Mouse (Mus musculus) G1E (cell line): ENCODE data around the gene Rdh11.

Experiments used
- CTCF ChIP-seq: IDR thresholded peaks from 2 replicates; pipeline ENCODE4 v1.5.1; 2012; ENCODE audit warnings: low read depth, low read length, inconsistent platforms, mixed read lengths
- GATA1 ChIP-seq: IDR thresholded peaks from 2 replicates; pipeline ENCODE4 v1.6.1; 2012; ENCODE audit warnings: borderline replicate concordance, low read length, inconsistent platforms, mixed read lengths
- POLR2AphosphoS5 ChIP-seq: IDR thresholded peaks from 2 replicates; pipeline ENCODE4 v1.6.1; 2012; ENCODE audit warnings: low read depth, low read length, inconsistent platforms; ENCODE audit not compliant: insufficient replicate concordance

- no peak for TF ChIP-seq CTCF
- no peak for TF ChIP-seq GATA1
- no peak for TF ChIP-seq POLR2AphosphoS5
These were observed 29.2 kb downstream of the Rdh11 start for GRCm38 (mm10) chr12:79162876-79163275.
